In genomic region chr10:42277476-42278306, GRCm38 (mm10) we compare ENCODE assay signal across 8 mouse cellular contexts. TPM values are rescaled to one million over a fixed set of nuclear protein-coding genes. Genes with fewer than 3 reads are reported as not detected.
DNase-seq lines count a peak whose midpoint lies in the region; ATAC-seq and TF ChIP-seq lines count a peak whose summit lies in the region.

No protein-coding gene starts in this region.

- no peaks in the 10 kb centered on the region for H3K27me3 ChIP-seq in Patski
- H3K27me3 ChIP-seq in hindbrain, embryonic 13.5 days, result peaks cover 38% of the 10 kb centered on the region

- CTCF ChIA-PET in Patski (lab: Charles Lee), result interaction anchor here (0.8 kb wide), 1 partner anchor 16 kb away, joined by 3 read pairs; no protein-coding TSS in a partner anchor

- no peaks in the 10 kb centered on the region for H3K9me3 ChIP-seq in hindbrain, embryonic 13.5 days

- peak overlapping the region; percentile 78 for H3K4me3 ChIP-seq in hindbrain, embryonic 13.5 days

- H3K4me1 ChIP-seq in hindbrain, embryonic 13.5 days (replicated peaks), result peaks cover 31% of the 10 kb centered on the region

- peak; percentile 93 for DNase-seq in Patski (ENCODE audit: low read depth, low spot score)
- DNase-seq in cerebellum, postnatal 14 days, result peak; percentile 97 to 98
- DNase-seq in frontal cortex, postnatal 14 days (ENCODE audit: low spot score in 2 of 2), result peak; percentile 97 to 98
- DNase-seq in layer of hippocampus, postnatal 25 days (ENCODE audit: extremely low spot score in 1 of 2, low spot score in 1 of 2), result peak; percentile 92 to 93
- DNase-seq in lung, postnatal 25 days (ENCODE audit: low spot score), result peak; percentile 99
- DNase-seq in retina, embryonic 14.5 days (ENCODE audit: low spot score), result peak; percentile 99
- peak; percentile 98 for DNase-seq in thymus, postnatal 4 days

- WGBS in hindbrain, embryonic 13.5 days, result under 1% methylated on average over 76 of the region's 78 CpGs

- in situ Hi-C loops in Patski (cut with MboI; ENCODE audit: low pct_unique_long_range_greater_than_20kb), result loop anchor here (5.0 kb wide), 1 partner anchor 205 kb away; no protein-coding TSS in a partner anchor

- no peaks in the 10 kb centered on the region for H3K36me3 ChIP-seq in hindbrain, embryonic 13.5 days

- H3K4me2 ChIP-seq in hindbrain, embryonic 13.5 days, result peak overlapping the region; percentile 98

- H3K9ac ChIP-seq in hindbrain, embryonic 13.5 days, result peak overlapping the region; percentile 85

- H3K27ac ChIP-seq in hindbrain, embryonic 13.5 days, result peak overlapping the region; percentile 99

- ATAC-seq in Patski, result peak; percentile 80
- ATAC-seq in hindbrain, embryonic 13.5 days (ENCODE audit: low FRiP score), result peak; percentile 94

- POLR2A ChIA-PET in Patski (lab: Charles Lee), result interaction anchor here (0.6 to 1.1 kb wide), 2 partner anchors 10 to 16 kb away, joined by 3 to 6 read pairs; no protein-coding TSS in a partner anchor

- TF ChIP-seq CTCF in Patski (IDR thresholded peaks at IDR 0.05), result no peak

RNA-seq across cellular contexts. Expression of gene Foxo3, which starts 1.1 kb away (rescaled TPM):
- 17.6 TPM for polyA plus RNA-seq in Patski (2021)
- 3.7 and 3.9 TPM in 2 replicates for polyA plus RNA-seq in hindbrain, embryonic 13.5 days (2015; fragmentation: Nextera tagmentation; extraction: Ambion mirVana)
- total RNA-seq in layer of hippocampus, postnatal 25 days (2021), result 10 to 100 TPM; 39.5 to 46.7 TPM

Comparison
In these comparisons a context has a peak if more than half of its experiments do, and no peak if none do; other contexts are left out.
1. Peak in every context shown above with its lines: DNase-seq, ATAC-seq, H3K4me3 ChIP-seq and H3K27ac ChIP-seq.